Mouse (Mus musculus) megakaryocyte, embryonic 14.5 days (primary cell): ENCODE results near the gene Traf5.

Source experiments
- FLI1 ChIP-seq: IDR thresholded peaks from 2 replicates; pipeline ENCODE4 v1.6.1; 2012; ENCODE audit warnings: low read length, inconsistent platforms, mixed read lengths
- GATA1 ChIP-seq: IDR thresholded peaks from 3 replicates; pipeline ENCODE4 v1.6.1; 2012; ENCODE audit warnings: mixed read lengths, low read length, inconsistent platforms, borderline replicate concordance

DNA sequence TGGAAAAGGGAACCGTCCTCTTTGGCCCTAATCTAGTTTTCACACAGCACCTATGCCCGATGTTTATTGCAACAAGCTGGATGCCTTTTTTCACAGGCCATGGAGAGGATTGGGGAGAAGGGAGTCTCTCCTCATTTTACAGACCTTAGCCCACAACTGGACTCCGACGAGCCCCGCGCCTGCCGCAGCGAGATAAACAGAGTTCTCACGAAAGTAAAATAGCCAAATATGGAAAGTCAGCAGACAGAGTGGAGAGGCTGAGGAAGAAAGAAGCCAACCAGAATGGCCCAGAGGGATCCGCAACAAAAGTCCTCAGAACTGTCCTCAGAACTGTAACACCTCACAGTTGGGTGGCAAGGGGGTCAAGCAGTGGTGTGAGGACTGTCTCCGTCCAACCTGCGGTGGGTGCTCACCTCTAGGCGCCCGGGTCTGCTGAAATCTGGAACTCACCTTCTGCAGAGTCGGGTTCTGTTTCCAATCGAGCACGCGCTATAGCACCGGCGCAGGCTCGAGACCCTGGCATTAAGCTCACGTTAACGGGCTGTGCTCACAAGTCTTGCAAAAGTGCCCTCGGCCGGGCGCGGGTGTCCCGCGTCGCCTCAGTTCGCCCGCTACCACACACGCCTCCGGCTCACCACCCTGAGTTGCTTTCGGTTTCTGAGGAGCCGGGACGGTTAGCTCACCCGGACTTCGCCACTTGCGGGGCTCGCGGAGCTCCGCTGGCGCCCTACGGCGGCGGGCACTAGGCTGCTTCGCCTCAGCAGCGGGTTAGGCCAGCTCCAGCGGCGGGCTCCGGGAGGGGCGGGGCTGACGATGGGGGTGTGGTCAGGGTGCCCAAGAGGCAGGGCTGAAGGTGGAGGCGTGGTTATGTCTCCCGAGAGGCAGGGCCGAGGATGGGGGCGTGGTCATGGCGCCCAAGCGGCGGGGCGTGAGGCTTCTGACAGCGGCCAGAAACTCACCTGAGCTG lies at the start of gene Traf5:
- TF ChIP-seq GATA1 (no peak), FLI1 (no peak)
